Mouse (Mus musculus): ENCODE data around the gene Tnr. TPM values are rescaled to one million over a fixed set of nuclear protein-coding genes. Genes with fewer than 3 reads are reported as not detected.

Gene Tnr
- polyA plus RNA-seq, 1 experiment: 0.13 TPM

- no peaks in the 10 kb centered on the region for H3K27me3 ChIP-seq (ENCODE audit: control insufficient read depth, insufficient read depth, low read length)
- no peak overlapping the region for H3K4me3 ChIP-seq (ENCODE audit: control insufficient read depth, insufficient read depth, low read length)
- H3K36me3 ChIP-seq (ENCODE audit: control insufficient read depth, insufficient read depth, low read length): no peaks in the 10 kb centered on the region
- no peaks in the 10 kb centered on the region for H3K4me1 ChIP-seq (replicated peaks; ENCODE audit: control insufficient read depth, insufficient read depth, low read length)
- H3K27ac ChIP-seq (ENCODE audit: control insufficient read depth, insufficient read depth, low read length): no peak overlapping the region
- no peak for TF ChIP-seq POLR2A (IDR thresholded peaks at IDR 0.05; ENCODE audit: control insufficient read depth, extremely low read depth, insufficient read depth, low read length, poor library complexity)
- TF ChIP-seq CTCF (IDR thresholded peaks at IDR 0.05; ENCODE audit: borderline replicate concordance, control insufficient read depth, extremely low read depth, insufficient read depth, low read length, poor library complexity): no peak
- 92% methylated on average over 4 of the region's 4 CpGs for WGBS
- DNase-seq: no peak
These were observed 141.4 kb downstream of the Tnr start for GRCm38 (mm10) chr1:159664945-159665344.

GRCm38 (mm10) chr1:159670629-159671150 lies 147.1 kb downstream of the Tnr start:
- Histone ChIP-seq H3K4me3 (ENCODE audit: control insufficient read depth, insufficient read depth, low read length) (no peak overlapping the region), H3K36me3 (ENCODE audit: control insufficient read depth, insufficient read depth, low read length) (no peaks in the 10 kb centered on the region), H3K27ac (ENCODE audit: control insufficient read depth, insufficient read depth, low read length) (no peak overlapping the region), H3K27me3 (ENCODE audit: control insufficient read depth, insufficient read depth, low read length) (no peaks in the 10 kb centered on the region), H3K4me1 (replicated peaks; ENCODE audit: control insufficient read depth, insufficient read depth, low read length) (no peaks in the 10 kb centered on the region)
- DNase-seq: no peak
- WGBS: 74% methylated on average over 16 of the region's 16 CpGs
- TF ChIP-seq POLR2A (IDR thresholded peaks at IDR 0.05; ENCODE audit: control insufficient read depth, extremely low read depth, insufficient read depth, low read length, poor library complexity): no peak
- no peak for TF ChIP-seq CTCF (IDR thresholded peaks at IDR 0.05; ENCODE audit: borderline replicate concordance, control insufficient read depth, extremely low read depth, insufficient read depth, low read length, poor library complexity)

GRCm38 (mm10) chr1:159671181-159671580 lies 147.6 kb downstream of the Tnr start:
- WGBS: 88% methylated on average over 8 of the region's 8 CpGs
- H3K4me3 ChIP-seq (ENCODE audit: control insufficient read depth, insufficient read depth, low read length): no peak overlapping the region
- no peaks in the 10 kb centered on the region for H3K36me3 ChIP-seq (ENCODE audit: control insufficient read depth, insufficient read depth, low read length)
- DNase-seq: no peak
- no peak overlapping the region for H3K27ac ChIP-seq (ENCODE audit: control insufficient read depth, insufficient read depth, low read length)
- H3K27me3 ChIP-seq (ENCODE audit: control insufficient read depth, insufficient read depth, low read length): no peaks in the 10 kb centered on the region
- TF ChIP-seq CTCF (IDR thresholded peaks at IDR 0.05; ENCODE audit: borderline replicate concordance, control insufficient read depth, extremely low read depth, insufficient read depth, low read length, poor library complexity): no peak
- no peak for TF ChIP-seq POLR2A (IDR thresholded peaks at IDR 0.05; ENCODE audit: control insufficient read depth, extremely low read depth, insufficient read depth, low read length, poor library complexity)
- no peaks in the 10 kb centered on the region for H3K4me1 ChIP-seq (replicated peaks; ENCODE audit: control insufficient read depth, insufficient read depth, low read length)

GRCm38 (mm10) chr1:159674240-159674639 lies 150.7 kb downstream of the Tnr start:
- Histone ChIP-seq H3K36me3 (ENCODE audit: control insufficient read depth, insufficient read depth, low read length) (no peaks in the 10 kb centered on the region), H3K4me1 (replicated peaks; ENCODE audit: control insufficient read depth, insufficient read depth, low read length) (no peaks in the 10 kb centered on the region), H3K4me3 (ENCODE audit: control insufficient read depth, insufficient read depth, low read length) (no peak overlapping the region), H3K27ac (ENCODE audit: control insufficient read depth, insufficient read depth, low read length) (no peak overlapping the region), H3K27me3 (ENCODE audit: control insufficient read depth, insufficient read depth, low read length) (no peaks in the 10 kb centered on the region)
- WGBS: 84% methylated on average over 1 of the region's 1 CpGs
- TF ChIP-seq POLR2A (IDR thresholded peaks at IDR 0.05; ENCODE audit: control insufficient read depth, extremely low read depth, insufficient read depth, low read length, poor library complexity) (no peak), CTCF (IDR thresholded peaks at IDR 0.05; ENCODE audit: borderline replicate concordance, control insufficient read depth, extremely low read depth, insufficient read depth, low read length, poor library complexity) (no peak)
- no peak for DNase-seq

DNA sequence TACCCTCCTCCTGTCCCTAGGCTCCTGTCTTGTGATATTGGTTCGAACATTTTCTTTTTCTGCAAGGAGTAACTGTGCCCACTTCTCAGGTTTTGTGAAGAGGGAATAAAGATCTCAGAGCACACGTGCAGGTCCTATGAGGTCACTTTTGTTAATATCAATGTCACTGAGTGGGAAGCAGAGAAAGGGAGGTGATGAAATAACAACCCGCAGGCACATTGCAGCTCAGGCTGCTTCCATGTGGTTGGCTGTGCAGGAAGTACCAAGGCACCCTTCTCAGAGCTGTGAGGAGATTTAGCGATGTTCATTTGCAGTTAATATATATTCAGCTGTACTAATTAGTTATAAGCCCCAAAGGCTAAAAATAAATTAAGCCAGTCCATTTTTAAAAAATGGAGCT lies 151.9 kb downstream of the Tnr start:
- no peak for TF ChIP-seq POLR2A (IDR thresholded peaks at IDR 0.05; ENCODE audit: control insufficient read depth, extremely low read depth, insufficient read depth, low read length, poor library complexity)
- no peak for TF ChIP-seq CTCF (IDR thresholded peaks at IDR 0.05; ENCODE audit: borderline replicate concordance, control insufficient read depth, extremely low read depth, insufficient read depth, low read length, poor library complexity)
- no peaks in the 10 kb centered on the region for H3K36me3 ChIP-seq (ENCODE audit: control insufficient read depth, insufficient read depth, low read length)
- H3K27ac ChIP-seq (ENCODE audit: control insufficient read depth, insufficient read depth, low read length): no peak overlapping the region
- no peak overlapping the region for H3K4me3 ChIP-seq (ENCODE audit: control insufficient read depth, insufficient read depth, low read length)
- no peaks in the 10 kb centered on the region for H3K4me1 ChIP-seq (replicated peaks; ENCODE audit: control insufficient read depth, insufficient read depth, low read length)
- no peak for DNase-seq
- no peaks in the 10 kb centered on the region for H3K27me3 ChIP-seq (ENCODE audit: control insufficient read depth, insufficient read depth, low read length)
- 52% methylated on average over 4 of the region's 4 CpGs for WGBS

- no peak for DNase-seq
- 78% methylated on average over 10 of the region's 10 CpGs for WGBS
- TF ChIP-seq CTCF (IDR thresholded peaks at IDR 0.05; ENCODE audit: borderline replicate concordance, control insufficient read depth, extremely low read depth, insufficient read depth, low read length, poor library complexity): no peak
- no peak for TF ChIP-seq POLR2A (IDR thresholded peaks at IDR 0.05; ENCODE audit: control insufficient read depth, extremely low read depth, insufficient read depth, low read length, poor library complexity)
- Histone ChIP-seq H3K4me3 (ENCODE audit: control insufficient read depth, insufficient read depth, low read length) (no peak overlapping the region), H3K27me3 (ENCODE audit: control insufficient read depth, insufficient read depth, low read length) (no peaks in the 10 kb centered on the region), H3K4me1 (replicated peaks; ENCODE audit: control insufficient read depth, insufficient read depth, low read length) (no peaks in the 10 kb centered on the region), H3K36me3 (ENCODE audit: control insufficient read depth, insufficient read depth, low read length) (no peaks in the 10 kb centered on the region), H3K27ac (ENCODE audit: control insufficient read depth, insufficient read depth, low read length) (no peak overlapping the region)
These were observed 154.8 kb downstream of the Tnr start for GRCm38 (mm10) chr1:159678221-159678935.
